Mouse (Mus musculus): ENCODE measurements around the gene Adgrl2. TPM values are rescaled to one million over a fixed set of nuclear protein-coding genes. Genes with fewer than 3 reads are reported as not detected.
A peak's percentile ranks its signal among the peaks of the same experiment; 100 is the strongest.

The Adgrl2 gene
- polyA plus RNA-seq, 1 experiment from 2014 or later, result 4.3 TPM

DNA sequence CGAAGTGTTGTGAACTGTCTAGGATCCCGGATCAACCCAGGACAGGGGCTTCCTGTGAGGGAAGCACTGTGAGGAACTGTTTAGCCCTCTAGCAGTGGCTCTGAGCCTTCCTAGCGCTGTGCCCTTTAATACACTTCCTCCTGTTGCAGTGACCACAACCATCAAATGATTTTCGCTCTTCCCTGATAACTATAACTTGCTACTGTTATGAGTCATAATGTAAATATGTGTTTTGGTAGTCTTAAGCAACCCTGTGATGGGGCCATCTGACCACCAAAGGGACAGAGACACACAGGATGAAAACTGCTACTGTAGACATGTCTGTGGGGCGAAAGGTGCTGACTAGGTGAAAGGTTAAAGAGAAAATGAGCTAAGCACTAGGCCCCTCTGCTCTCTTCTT, 71.9 kb downstream of the Adgrl2 start:
- H3K36me3 ChIP-seq, result no peaks in the 10 kb centered on the region

DNA sequence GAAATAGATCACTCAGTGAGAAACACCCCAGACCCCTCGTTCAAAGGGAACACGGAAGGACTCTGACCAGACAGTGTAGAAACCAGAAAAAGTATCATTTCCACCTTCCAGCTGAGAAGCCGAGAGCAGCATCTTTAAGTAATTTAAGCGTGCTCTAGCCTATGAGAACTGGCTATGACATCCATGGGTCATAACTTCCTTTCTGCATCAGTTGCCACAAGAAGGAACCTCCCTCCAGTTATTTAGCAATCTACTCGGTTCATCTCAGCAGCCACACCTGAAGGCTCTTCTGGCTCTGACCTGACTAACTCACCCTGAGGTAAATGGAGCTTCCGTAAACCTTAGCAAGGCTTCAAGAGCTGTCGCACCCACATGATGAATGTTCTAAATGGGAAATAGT, 72.5 kb downstream of the Adgrl2 start:
- Histone ChIP-seq H3K36me3 (no peaks in the 10 kb centered on the region), H3K27me3 (no peaks in the 10 kb centered on the region), H3K4me1 (replicated peaks) (peaks cover 4% of the 10 kb centered on the region), H3K4me3 (replicated peaks) (no peak overlapping the region), H3K9ac (no peak overlapping the region), H3K27ac (no peak overlapping the region), H3K4me2 (no peak overlapping the region), H3K9me3 (replicated peaks) (no peaks in the 10 kb centered on the region)
- 46% methylated on average over 7 of the region's 7 CpGs for WGBS (ENCODE audit: insufficient replicate concordance)
- ATAC-seq (ENCODE audit: low read depth), result no peak
- no peak for DNase-seq

More for the DNA sequence above, 71.9 kb downstream of the Adgrl2 start:
- DNase-seq (no peak), ATAC-seq (ENCODE audit: low read depth) (peak; percentile 67)
- H3K4me2 ChIP-seq, result no peak overlapping the region
- H3K9ac ChIP-seq, result no peak overlapping the region
- peaks cover 4% of the 10 kb centered on the region for H3K4me1 ChIP-seq (replicated peaks)
- no peaks in the 10 kb centered on the region for H3K9me3 ChIP-seq (replicated peaks)
- WGBS (ENCODE audit: insufficient replicate concordance), result 33% methylated on average over 5 of the region's 5 CpGs
- H3K4me3 ChIP-seq (replicated peaks), result no peak overlapping the region
- H3K27ac ChIP-seq, result no peak overlapping the region
- no peaks in the 10 kb centered on the region for H3K27me3 ChIP-seq

DNA sequence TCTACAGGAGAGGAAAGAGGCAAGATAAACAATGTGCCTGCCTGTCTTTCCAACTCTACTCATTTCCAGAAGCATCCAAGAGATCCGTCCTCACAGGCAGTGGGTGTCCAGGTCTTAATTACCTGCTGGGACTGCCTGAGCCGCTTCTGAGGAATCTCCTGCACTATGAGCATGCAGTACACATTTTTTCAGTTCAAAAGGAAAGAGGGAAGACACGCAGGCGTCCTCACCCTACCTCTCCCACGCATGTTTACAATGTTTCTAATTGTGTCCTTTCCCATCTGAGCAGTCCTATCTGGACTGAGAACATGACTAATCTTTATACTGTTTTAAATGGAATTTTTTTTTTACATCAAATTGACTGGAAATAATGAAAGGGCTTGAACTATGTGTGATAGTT, 74.1 kb downstream of the Adgrl2 start:
- no peak overlapping the region for H3K4me2 ChIP-seq
- H3K27me3 ChIP-seq, result no peaks in the 10 kb centered on the region
- ATAC-seq (ENCODE audit: low read depth) (no peak), DNase-seq (no peak)
- peaks cover 4% of the 10 kb centered on the region for H3K4me1 ChIP-seq (replicated peaks)
- H3K9ac ChIP-seq, result no peak overlapping the region
- no peaks in the 10 kb centered on the region for H3K36me3 ChIP-seq
- H3K9me3 ChIP-seq (replicated peaks), result no peaks in the 10 kb centered on the region
- WGBS (ENCODE audit: insufficient replicate concordance), result 62% methylated on average over 5 of the region's 5 CpGs
- no peak overlapping the region for H3K4me3 ChIP-seq (replicated peaks)
- H3K27ac ChIP-seq, result no peak overlapping the region

DNA sequence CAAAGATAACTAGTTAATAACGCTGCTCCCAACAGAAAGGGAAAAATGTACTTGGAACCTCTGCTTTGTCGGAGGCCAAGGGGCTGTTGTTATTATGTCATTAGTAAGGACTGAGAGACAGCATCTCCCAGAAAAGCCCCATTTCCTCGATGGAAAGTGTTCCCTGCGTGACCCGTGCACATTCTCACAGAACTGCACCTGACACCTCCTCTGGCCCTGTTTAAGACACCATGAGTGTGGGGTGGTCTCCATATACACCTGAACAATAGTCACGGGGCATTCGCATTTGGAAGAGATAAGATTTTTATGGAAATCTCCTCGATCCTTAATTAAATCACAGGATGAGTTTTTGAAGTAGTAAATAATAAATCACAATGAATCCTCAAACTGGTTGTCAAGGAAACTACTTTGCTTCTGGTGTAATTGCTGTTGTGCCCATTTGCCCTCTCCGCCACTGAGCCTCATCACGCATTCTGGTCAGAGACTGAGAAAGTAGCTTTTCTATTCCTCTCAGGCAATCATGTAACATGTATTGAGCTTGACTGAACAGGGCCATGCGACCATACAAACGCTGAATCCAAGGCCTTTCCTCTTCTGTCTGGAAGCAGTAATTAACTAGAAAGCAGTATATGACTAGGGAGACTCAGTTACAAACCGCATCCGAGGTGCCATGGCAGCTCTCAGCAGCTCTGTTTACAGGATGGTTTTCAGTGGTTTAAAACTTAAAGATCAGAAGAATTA, 77.2 kb downstream of the Adgrl2 start:
- ATAC-seq (ENCODE audit: low read depth) (no peak), DNase-seq (no peak)
- 75% methylated on average over 14 of the region's 14 CpGs for WGBS (ENCODE audit: insufficient replicate concordance)
- H3K4me1 ChIP-seq (replicated peaks), result no peaks in the 10 kb centered on the region; the same call in 1 of the 2 replicates
- no peak overlapping the region for H3K9ac ChIP-seq
- H3K4me3 ChIP-seq (replicated peaks), result no peak overlapping the region
- H3K36me3 ChIP-seq, result no peaks in the 10 kb centered on the region
- no peak overlapping the region for H3K27ac ChIP-seq
- no peaks in the 10 kb centered on the region for H3K9me3 ChIP-seq (replicated peaks)
- no peaks in the 10 kb centered on the region for H3K27me3 ChIP-seq
- no peak overlapping the region for H3K4me2 ChIP-seq

DNA sequence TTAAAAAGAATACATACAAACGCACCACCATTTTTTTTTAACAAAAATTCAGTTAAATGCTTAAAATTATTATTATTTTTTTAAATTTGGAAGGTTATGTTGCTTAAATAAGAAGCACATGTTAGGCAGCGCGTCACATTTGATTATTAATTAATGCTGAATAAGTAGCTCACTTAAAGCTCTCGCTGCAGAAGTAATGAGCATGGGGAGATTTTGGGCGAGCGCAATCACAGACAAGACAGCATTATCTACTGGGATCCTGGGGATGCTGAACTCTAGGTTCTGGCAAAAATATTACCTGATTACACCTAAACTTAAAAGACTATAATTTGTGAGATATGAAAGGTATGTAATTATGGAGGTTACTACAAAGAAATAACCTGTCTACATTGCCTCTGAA, 77.8 kb downstream of the Adgrl2 start:
- H3K4me1 ChIP-seq (replicated peaks), result no peaks in the 10 kb centered on the region; the same call in 1 of the 2 replicates
- no peak overlapping the region for H3K9ac ChIP-seq
- WGBS (ENCODE audit: insufficient replicate concordance), result 76% methylated on average over 6 of the region's 6 CpGs
- no peaks in the 10 kb centered on the region for H3K27me3 ChIP-seq
- DNase-seq (no peak), ATAC-seq (ENCODE audit: low read depth) (no peak)
- H3K27ac ChIP-seq, result no peak overlapping the region
- H3K9me3 ChIP-seq (replicated peaks), result no peaks in the 10 kb centered on the region
- no peaks in the 10 kb centered on the region for H3K36me3 ChIP-seq
- H3K4me2 ChIP-seq, result no peak overlapping the region
- H3K4me3 ChIP-seq (replicated peaks), result no peak overlapping the region

DNA sequence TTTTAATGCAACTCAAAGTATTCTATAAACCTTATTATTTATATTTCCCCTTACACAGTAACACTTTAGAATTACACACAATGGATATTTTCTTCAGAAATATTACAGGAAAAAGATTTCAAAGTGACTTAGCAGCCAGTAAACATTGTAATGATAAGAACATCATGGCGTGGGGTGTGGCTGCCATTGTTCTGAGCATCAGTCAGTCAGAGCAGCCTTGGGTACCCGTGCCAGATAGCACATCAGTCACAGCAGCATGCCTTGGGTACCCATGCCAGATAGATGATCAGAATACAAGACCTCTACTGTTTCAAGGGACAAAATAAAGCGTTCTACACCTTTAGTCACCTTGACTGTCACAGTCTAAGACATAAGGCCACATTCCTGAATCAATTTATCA, 82.5 kb downstream of the Adgrl2 start:
- WGBS (ENCODE audit: insufficient replicate concordance), result 41% methylated on average over 3 of the region's 3 CpGs
- no peak overlapping the region for H3K9ac ChIP-seq
- no peak overlapping the region for H3K4me2 ChIP-seq
- peaks cover 15% of the 10 kb centered on the region for H3K4me1 ChIP-seq (replicated peaks)
- H3K4me3 ChIP-seq (replicated peaks), result no peak overlapping the region
- H3K27ac ChIP-seq, result no peak overlapping the region
- no peaks in the 10 kb centered on the region for H3K36me3 ChIP-seq
- no peaks in the 10 kb centered on the region for H3K9me3 ChIP-seq (replicated peaks)
- H3K27me3 ChIP-seq, result no peaks in the 10 kb centered on the region
- ATAC-seq (ENCODE audit: low read depth) (no peak), DNase-seq (no peak)

DNA sequence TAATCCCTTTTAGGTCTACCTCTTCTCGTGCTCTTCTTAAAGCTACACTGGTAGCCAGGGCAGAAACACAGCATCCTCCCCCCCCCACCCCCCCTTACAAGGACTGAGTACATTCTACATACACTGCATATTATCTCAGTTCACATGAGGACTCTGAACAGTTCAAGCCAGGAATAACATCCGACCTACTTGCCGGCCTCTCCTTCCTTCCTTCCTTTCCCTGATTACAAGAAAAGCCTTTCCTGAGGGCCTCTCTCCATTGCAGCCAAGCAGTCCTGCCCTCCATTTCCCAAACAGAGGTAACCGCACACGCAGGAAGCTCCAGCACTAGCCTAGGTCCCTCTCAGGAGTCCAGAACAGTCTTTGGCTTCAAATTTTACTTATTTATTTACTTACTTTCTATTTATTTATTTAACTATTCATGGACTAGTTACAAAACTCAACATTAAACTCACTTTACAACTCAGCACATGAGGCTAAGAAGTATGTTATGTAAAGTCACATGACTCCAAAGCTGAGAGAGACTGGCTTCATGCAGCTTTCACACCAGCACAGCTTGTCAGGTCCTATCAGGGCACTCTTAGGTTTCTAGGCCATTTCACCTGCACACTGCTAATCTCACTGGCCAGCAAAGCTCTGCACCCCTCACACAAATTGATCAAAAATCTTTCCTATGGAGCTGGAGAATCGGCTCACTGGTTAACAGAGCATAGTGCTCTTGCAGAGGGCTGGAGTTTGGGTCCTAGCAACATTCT, 83.2 kb downstream of the Adgrl2 start:
- Histone ChIP-seq H3K4me3 (replicated peaks) (no peak overlapping the region), H3K4me2 (no peak overlapping the region), H3K4me1 (replicated peaks) (peaks cover 15% of the 10 kb centered on the region), H3K27me3 (no peaks in the 10 kb centered on the region), H3K9ac (no peak overlapping the region), H3K36me3 (no peaks in the 10 kb centered on the region), H3K27ac (no peak overlapping the region), H3K9me3 (replicated peaks) (no peaks in the 10 kb centered on the region)
- 32% methylated on average over 6 of the region's 6 CpGs for WGBS (ENCODE audit: insufficient replicate concordance)
- no peak for DNase-seq
- peak; percentile 45; the same call in 1 of the 2 replicates for ATAC-seq (ENCODE audit: low read depth)

DNA sequence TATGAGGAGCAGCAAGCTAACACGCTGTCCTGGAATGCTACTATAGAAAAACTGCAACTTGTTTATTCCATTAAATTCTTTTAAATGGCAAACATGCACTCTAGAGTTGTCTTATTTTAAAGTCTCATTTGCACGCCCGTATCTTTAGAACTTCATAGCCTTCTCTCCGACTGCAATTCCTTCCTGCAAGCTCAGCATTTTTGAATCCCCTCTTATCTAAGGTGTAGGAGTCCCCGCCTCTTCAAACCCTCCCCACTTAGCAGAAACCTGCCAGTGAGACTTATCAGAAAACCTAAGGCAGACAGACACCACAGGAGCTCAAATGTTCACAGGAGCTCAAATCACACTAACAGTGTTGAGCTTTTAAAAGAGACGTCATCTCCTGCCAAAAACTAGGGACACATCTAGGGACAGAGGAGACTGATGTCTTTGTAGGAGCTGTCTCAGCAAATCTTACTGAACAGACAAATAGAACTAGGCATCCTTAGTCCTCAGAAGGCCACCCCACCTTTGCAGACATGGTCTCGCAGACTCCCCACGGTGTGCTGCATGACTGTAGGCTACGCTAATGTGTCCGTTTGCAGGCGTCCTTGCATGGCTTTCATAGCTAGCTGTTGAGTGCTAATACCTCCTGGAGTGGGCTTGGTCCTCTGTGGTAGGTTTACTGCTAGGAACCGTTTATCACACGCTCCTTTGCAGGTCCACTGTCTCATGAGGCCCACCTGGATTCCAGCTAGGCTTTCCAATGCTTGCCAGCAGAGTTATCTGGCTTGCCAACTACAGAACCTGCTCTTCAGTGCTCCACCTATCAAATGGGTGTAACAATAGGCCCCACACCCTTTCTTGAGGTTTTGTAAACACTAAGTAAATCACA, 84.2 kb downstream of the Adgrl2 start:
- ATAC-seq (ENCODE audit: low read depth) (no peak), DNase-seq (no peak)
- no peak overlapping the region for H3K9ac ChIP-seq
- 48% methylated on average over 13 of the region's 13 CpGs for WGBS (ENCODE audit: insufficient replicate concordance)
- no peak overlapping the region for H3K4me3 ChIP-seq (replicated peaks)
- no peaks in the 10 kb centered on the region for H3K36me3 ChIP-seq
- no peak overlapping the region for H3K4me2 ChIP-seq
- peaks cover 15% of the 10 kb centered on the region for H3K4me1 ChIP-seq (replicated peaks)
- H3K9me3 ChIP-seq (replicated peaks), result no peaks in the 10 kb centered on the region
- no peak overlapping the region for H3K27ac ChIP-seq
- H3K27me3 ChIP-seq, result no peaks in the 10 kb centered on the region

DNA sequence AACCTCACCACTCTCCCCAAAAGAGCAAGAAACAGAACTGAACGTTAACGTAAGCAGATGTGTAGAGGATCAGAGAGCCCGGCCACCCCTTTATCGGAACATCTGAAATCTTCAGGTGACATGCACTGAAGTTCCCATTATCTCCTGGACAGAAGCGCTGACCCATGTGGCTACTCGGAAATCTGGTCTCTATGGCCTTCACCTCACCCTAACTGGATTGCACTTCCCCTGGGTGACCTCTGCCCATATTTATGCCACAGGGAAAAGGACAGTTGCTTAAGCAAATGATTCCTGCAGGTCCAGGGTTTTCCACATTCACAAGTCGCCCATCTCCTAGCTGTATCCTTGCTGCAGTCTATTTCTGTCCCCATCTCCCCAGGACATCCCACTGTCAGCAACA, 84.9 kb downstream of the Adgrl2 start:
- H3K36me3 ChIP-seq, result no peaks in the 10 kb centered on the region
- H3K4me3 ChIP-seq (replicated peaks), result no peak overlapping the region
- no peak for ATAC-seq (ENCODE audit: low read depth)
- H3K4me2 ChIP-seq, result no peak overlapping the region
- DNase-seq, result no peak
- H3K9me3 ChIP-seq (replicated peaks), result no peaks in the 10 kb centered on the region
- no peak overlapping the region for H3K27ac ChIP-seq
- H3K27me3 ChIP-seq, result no peaks in the 10 kb centered on the region
- peaks cover 15% of the 10 kb centered on the region for H3K4me1 ChIP-seq (replicated peaks)
- H3K9ac ChIP-seq, result no peak overlapping the region
- WGBS (ENCODE audit: insufficient replicate concordance), result 59% methylated on average over 7 of the region's 7 CpGs

DNA sequence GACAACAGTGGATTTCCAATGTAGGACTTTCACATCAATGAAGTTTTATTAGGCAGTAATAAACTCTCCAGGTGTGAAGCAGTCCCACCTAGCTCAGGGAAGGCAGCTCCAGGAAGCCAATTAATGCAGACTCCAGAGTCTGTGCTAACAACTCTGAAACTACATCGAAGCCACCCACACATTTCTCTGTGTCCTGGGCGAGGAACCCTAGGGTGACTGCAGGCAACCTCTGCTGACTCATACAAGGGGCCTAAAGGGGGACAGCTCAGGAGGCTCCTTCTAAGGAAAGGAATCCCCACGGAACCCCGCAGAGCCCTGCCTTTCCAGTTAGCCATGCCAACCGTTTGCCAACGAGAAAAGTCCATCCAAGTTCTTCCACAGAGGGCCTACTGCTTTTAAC, 90.5 kb downstream of the Adgrl2 start:
- Histone ChIP-seq H3K36me3 (no peaks in the 10 kb centered on the region), H3K27ac (no peak overlapping the region), H3K9me3 (replicated peaks) (no peaks in the 10 kb centered on the region), H3K4me3 (replicated peaks) (no peak overlapping the region), H3K27me3 (no peaks in the 10 kb centered on the region), H3K4me2 (no peak overlapping the region), H3K4me1 (replicated peaks) (peaks cover 17% of the 10 kb centered on the region), H3K9ac (no peak overlapping the region)
- 55% methylated on average over 6 of the region's 6 CpGs for WGBS (ENCODE audit: insufficient replicate concordance)
- ATAC-seq (ENCODE audit: low read depth) (no peak), DNase-seq (no peak)

DNA sequence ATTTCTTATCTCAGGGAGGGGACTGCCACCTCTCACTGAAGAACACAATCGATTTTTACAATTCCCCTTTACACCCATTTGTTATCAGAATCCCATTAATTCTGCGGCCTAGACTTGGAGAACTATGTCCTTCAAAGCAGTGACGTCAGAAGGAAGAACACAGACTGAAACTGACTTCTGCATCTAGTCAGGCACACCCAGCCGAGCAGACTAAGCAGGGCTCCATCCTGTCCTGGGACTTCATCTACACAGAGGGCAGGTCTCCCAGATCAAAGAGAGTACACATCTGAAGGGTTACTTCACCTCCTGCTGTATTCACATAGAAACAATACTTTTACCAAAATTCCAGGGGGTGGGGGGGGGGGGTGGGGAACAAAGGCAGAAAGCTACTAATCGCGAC, 90.9 kb downstream of the Adgrl2 start:
- H3K27ac ChIP-seq, result no peak overlapping the region
- 53% methylated on average over 6 of the region's 6 CpGs for WGBS (ENCODE audit: insufficient replicate concordance)
- H3K4me2 ChIP-seq, result no peak overlapping the region
- H3K9ac ChIP-seq, result no peak overlapping the region
- H3K4me3 ChIP-seq (replicated peaks), result no peak overlapping the region
- no peaks in the 10 kb centered on the region for H3K36me3 ChIP-seq
- peaks cover 17% of the 10 kb centered on the region for H3K4me1 ChIP-seq (replicated peaks)
- ATAC-seq (ENCODE audit: low read depth), result no peak
- no peak for DNase-seq
- H3K9me3 ChIP-seq (replicated peaks), result no peaks in the 10 kb centered on the region
- H3K27me3 ChIP-seq, result no peaks in the 10 kb centered on the region

Measured in liver, embryonic 13.5 days (tissue).